Mouse (Mus musculus): ENCODE measurements around the gene Ranbp3.

The Ranbp3 gene

DNA sequence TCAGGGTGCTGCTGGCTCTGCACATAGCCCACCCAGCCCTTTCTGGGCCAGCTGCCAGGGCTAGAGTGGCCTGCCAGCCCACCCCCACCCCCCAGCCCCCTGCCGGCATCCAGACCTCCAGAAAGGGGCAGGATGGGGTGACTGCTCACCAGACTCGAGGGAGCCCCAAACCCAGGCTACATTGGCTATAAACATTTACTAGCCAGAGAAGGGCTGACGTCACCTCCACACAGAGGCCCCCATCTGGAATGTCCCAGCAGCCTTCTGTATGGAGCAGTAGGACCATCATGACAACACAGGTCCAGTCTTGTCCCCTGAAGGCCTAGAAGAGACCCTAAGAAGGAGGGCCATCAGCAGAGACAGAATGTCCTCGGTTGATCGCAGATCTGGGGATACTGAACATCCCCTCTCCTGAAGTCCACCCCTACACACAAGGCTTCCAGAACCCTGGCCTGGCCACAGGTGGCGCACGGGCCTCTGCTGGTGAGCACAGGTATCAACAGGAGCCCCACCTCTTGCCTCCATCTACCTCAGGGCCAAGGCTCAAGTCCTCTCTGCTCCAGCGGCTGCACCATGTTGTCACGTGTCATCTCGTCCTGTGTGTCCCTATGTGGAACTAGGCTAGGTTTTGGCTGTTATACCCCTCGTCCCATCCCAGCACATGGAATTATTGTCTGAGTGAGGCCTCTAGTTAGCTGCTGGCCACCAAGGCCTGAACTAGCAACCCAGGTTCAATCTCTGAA is 50.5 kb downstream of the Ranbp3 start:
- no peak for DNase-seq (ENCODE audit: low read depth, low spot score)

DNA sequence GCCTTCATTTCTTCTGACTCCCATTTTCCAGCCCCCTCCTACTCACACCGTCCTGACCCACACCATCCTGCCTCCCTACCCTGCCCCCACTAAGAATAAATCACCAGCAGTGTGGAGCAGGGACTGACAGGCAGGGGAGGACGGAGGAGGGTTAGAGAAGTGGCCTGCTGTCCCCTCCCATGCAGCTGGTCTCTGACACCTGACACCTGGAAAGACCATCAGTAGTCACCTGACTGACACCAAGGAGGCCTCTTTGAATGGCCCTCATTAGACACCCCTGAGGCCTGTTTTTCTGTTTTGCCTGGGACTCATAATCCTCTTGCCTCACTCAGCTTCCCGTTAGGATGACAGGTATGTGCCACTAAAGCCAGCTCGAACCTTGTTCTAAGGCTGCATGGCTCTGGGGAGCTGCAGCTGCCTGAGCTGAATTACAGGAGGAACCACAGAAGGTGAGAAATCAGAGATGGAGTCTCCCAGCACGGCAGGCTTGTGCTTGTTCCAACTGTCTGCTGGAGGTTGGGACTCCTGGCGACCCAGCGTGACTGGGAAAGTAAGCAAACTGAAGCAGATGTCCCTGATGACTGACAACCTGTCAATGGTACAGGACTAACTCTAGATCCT is 54.0 kb downstream of the Ranbp3 start:
- no peak for DNase-seq (ENCODE audit: low read depth, low spot score)

DNA sequence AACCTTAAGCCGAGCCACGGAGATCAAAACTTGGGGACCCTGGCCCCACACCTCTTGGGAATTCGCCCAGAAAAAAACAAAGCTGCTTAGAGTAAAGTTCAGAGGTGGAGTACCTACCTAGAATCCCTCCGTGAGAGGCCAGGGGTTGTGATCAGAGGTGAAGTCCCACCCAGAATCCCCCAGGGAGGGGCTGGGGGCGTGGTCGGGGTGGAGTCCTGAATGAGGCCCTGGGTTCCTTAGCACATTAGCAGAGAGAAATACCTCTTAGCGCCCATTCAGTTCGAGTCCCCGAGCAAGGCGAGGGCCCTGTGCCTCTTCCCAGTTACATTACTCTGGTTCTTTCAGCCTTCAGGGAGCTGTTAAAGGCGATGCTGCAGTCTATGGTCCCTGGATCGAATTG is 54.6 kb downstream of the Ranbp3 start:
- DNase-seq (ENCODE audit: low read depth, low spot score) = no peak

DNA sequence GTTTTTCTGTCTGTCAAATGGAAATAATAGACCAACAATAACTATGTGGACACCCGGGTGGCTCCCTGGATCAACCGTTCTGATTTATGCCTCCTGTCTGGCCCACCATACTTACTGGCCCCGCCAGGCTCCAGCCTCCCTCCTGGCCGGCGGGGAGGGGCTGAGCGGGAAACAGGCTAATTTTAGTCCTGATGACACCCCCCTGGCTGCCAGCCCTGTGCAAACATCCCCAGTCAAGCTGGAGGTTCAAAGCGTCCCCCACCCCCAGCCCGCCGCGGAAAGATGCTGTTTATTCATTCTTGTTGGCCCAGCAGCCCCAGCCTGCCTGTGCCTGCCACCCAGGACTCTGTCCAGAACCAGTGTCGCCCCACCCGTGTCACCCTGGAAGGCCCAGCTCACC is 55.0 kb downstream of the Ranbp3 start:
- DNase-seq (ENCODE audit: low read depth, low spot score) = no peak

DNA sequence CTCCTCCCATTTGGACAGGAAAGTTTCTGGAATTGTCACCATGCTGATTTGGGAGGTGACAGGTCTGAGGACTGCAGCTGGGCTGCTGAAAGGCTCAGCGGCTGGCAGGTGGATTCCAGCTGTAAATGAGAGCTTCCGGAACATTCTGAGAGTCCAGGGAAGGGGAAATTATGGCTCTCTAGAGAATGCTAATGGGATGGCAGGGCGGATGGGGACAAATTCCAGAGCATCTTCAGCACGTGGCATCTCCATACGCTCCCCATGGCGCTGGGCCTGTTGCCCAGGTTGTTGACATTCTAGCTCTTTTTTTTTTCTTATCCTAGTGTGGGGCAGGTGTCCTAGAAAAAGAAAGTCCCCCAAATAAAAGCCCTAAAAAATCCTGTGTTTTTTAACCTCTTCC is 56.1 kb downstream of the Ranbp3 start:
- no peak for DNase-seq (ENCODE audit: low read depth, low spot score)

DNA sequence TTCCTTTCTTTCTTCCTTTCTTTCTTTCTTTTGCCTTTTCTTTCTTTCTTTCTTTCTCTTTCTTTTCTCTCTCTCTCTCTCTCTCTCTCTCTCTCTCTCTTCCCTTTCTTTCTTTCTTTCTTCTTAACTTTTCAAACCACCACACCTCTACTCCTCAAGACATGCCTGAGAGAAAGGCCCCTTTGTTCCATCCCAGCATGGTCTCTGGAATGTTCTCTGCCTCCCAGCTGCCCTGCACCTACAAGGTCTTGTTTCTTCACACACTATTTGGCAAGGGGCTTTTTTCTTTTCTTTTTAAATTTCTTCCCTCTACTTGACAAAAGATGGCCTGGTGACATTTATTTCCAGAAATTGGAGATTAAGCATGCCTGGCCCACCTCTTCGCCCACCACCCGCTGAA is 56.6 kb downstream of the Ranbp3 start:
- DNase-seq (ENCODE audit: low read depth, low spot score) = no peak

DNA sequence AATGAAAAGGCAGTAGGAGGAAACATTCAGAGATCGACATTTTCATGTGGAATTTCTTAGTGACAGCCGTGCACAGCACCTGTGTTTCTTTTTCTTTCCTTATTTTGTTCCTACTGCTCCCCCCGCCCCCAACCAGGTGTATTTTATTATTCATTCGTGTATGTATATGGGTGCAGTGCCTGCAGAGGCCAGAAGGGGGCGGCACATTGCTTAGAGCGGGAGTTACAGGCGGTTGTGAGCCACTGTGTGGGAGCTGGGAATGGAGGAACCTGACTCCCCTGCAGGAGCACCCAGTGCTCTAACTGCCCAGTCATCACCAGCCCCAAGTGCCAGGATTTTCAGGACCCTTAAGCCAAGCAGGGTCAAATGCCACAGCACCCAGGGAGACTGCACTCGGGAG is 63.4 kb downstream of the Ranbp3 start:
- DNase-seq (ENCODE audit: low read depth, low spot score) = peak; percentile 32

DNA sequence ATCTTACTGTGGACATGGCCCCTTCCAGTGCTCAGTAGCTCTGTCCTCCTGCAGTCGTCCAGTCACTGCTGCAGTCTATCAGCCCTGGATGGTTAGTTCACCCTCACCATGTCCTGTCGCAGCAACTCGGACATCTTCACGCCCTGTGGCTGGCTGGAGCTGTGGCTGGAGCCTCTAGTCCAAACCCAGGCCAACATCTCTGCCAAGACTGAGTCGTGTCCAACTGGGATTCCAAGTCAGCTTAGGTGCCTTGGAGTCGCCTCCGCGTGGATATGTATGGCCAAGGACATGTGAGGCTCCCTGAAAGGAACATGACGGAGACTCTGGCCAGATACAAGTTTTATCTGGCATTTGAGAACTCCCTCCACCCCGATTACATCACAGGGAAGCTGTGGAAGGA is 65.1 kb downstream of the Ranbp3 start:
- DNase-seq (ENCODE audit: low read depth, low spot score) = no peak

DNA sequence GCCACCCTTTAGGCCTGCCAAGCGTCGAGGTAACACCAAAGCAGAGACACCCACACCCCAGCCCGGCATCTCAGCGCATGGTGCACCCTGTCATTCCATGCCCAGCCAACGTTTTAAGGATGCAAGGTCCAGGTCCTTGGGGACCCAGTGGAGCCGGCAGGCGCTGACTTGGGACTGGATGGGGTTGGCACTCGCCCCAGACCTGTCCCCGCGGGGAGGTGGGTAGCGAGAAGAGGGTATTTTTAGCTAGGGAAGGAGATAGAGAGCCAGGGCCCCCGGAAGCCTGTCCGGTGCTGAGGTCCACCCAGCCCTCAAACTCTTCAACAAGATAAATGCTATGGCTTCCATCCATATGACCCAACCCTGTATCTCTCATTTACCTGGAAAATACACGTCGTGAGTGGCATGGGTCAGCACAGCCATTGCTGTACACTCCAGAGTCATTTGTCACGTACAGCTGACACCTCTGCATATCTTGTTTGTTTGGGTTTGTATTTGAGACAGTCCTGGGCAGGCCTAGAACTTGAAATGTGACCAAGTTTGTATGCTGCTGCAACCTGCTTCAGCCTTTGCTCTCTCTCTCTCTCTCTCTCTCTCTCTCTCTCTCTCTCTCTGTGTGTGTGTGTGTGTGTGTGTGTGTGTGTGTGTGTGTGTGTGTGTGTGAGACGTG is 67.2 kb downstream of the Ranbp3 start:
- DNase-seq (ENCODE audit: low read depth, low spot score) = no peak

DNA sequence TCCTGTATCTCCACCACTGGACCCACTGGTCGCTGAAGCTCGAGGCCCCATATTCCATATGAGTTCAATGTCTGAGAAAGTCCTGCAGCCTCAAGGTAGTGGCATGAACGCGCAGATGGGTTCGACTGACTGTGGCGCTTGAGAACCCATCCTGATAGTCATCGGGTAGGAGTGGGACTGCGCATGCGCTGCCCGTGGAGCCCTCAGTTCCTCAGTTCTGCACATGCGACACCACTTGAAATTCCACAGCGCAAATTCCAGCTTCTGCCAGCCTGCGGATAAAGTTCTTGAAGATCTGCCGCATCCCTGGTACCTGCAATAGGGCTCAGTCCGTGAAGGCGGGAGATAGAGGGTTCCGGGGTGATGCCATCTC is 67.7 kb downstream of the Ranbp3 start:
- no peak for DNase-seq (ENCODE audit: low read depth, low spot score)

DNA sequence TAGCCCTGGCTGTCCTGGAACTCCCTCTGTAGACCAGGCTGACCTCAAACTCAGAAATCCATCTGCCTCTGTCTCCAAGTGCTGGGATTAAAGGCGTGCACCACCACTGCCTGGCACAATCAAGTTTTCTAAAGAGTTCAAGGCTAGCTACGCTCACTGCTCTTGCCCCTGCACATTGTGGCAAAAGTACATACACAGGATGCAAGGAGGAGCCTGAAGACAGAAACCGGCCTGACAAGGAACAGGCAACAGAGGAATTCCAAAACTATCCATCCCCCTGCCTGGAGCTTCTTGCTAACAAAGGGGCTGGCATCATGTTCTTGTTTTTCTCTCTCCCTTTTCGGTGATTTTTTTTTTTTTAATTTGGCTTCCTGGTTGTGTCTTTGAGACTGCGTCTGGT is 71.1 kb downstream of the Ranbp3 start:
- no peak for DNase-seq (ENCODE audit: low read depth, low spot score)

DNA sequence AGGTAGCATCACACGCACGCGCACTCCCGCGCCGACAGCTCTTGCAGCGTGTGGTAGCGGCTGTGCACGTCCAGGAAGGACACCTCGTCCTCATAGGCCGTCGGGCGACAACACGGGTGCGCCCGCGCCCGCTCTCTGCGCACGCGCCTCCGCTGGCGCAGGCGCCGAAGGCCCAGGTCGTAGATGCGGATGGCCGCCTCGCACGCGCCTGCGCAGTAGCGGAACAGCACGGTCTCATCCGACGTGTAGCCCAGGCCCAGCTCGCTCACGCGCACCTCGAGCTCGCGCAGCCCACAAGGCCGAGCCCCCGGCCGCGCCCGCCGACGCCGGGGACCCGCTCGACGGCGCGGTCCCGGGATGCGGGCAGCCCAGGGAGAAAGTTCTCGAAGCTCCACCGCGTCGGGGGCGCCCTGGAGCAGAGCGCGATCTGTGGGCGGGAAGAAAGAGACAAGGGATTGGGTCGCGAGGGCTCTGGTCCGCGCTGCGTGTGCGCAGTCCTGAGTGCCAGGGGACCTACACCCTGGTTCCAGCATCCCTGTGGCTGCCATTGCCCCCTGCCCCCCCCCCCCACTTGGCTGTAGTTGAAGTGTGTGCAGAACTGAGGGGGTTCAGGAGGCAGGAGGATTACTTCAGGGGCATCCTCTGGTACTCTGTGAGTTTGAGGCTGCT is 78.4 kb downstream of the Ranbp3 start:
- DNase-seq (ENCODE audit: low read depth, low spot score) = no peak

DNA sequence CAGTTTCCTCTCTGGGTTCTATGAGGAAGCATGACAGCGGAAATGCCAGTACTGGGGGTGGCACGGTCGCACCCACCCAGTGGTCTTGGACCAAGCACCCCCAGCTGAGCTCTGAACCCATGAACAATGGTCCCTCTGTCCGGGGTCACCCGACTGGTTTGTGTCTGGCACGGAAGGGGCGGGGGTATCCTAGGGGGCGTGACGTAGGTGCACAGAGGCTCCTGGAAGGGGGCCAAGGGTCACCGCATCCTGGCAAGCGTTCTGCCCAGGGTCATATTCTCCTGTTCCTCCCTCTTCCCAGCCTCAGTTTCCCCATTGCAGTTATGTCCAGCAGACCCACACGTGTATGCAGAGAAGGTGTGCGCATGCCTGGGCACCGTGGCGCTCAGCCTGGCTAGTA is 80.4 kb downstream of the Ranbp3 start:
- DNase-seq (ENCODE audit: low read depth, low spot score) = no peak

DNA sequence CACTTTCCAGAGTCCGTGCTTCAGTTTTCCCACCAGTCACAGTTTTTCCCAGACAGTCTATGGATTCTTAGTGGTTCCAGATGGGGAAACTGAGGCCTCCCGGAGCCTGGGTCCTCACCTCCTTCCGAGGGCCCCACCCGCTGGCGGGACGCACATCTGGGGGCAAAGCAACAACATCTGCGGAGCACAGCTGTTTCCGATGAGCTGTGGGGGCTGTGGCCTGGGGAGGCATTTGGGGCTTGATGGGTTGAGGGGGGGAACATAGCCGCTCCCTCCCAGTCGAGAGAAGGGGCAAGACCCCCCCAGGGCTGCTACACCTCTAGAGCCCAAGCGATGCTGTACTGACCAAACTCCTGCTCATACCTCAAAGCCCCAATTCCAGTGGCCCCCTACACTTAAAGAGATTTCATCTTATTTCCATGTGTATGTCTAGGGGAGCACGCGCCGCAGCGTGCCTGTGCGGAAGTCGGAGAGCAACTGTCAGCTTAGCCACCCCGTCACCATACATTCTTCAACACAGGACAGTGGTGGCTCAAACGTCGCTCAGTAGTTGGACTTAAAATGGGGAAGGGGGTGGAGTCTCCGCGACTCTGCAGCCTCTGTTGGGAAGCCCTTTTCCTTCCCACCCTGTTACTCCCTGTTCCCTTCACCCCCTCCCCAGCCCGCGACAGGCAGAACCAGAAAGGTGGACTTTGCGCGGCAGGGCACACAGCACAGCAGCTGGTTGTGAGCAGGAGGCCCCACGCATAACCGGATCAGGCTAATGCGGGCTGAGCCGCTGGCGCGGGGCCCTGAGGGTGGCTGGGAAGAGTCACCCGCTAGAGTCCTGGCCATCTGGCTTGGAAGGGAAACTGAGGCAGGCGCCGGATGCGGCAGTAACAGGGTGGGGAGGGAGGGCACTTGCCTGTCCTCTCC is 81.4 kb downstream of the Ranbp3 start:
- no peak for DNase-seq (ENCODE audit: low read depth, low spot score)

DNA sequence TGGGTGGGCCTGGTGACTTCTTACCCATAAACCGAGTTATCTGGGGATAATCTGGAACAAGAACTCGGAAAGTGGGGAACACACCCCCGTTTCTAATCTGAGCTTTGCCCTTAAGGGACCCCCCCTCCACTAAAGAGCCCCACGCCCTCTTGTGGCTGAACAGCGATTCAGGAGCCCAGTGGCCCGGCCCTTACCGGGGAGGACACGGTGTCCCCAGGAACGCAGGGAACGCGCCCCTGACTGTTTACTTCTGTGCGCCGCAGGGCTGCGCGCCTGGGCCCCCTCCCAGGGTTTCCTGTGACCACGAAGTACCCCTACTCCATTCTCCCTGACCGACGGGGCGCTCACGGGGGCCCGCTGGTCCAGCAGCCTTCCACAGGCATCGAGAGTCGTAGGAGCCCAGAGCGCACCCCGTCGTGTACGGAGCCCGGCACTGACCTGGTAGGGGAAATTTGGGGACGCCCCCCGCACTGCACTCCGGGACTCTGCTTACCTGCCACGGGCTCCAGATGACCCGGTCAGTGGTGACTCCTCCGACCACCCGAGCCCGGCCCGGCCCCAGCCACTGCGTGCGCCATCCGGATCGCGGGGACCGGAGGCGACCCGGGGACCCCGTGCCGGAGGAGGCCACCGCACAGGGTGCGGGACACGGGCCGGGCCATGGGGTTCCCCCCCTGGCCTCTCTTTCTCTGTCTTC is 83.8 kb downstream of the Ranbp3 start:
- no peak for DNase-seq (ENCODE audit: low read depth, low spot score)

DNA sequence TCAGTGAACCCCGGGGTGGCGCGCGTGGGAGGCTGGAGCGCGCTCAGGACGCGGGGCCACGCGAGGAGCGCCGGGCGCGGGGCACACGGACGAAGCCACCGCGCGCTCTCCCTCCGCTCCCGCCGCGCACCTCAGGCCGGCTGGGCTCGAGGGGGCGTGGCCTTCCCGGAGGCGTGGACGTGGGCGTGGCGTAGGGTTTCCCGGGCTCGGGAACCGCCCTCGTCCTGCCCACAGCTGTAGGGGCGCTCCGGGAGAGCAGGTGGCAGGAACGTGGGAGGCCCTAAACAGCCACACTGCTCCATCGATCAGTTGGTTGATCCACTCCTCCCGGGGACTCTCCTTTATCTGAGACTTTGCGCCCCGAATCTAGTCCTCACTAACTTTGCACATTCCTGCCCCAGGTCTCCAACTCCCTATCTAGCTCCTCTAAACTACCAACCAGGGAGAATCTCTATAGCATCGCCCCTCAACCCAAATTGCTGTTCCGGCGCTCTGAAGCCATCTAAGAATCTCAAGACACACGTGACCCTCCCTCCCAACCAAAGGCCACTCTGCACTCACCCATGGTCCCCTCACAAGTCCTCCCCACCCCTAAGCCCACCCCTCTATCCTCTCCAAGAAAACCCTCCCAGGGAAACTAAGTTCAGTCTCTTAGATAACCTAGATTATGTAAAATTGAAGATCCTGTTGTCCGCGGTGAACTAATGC is 84.5 kb downstream of the Ranbp3 start, which contains the start of gene Nrtn:
Gene Nrtn, minus strand, starts transcription at position 115 of the 708 bp plus-strand sequence.
- DNase-seq (ENCODE audit: low read depth, low spot score) = no peak

DNA sequence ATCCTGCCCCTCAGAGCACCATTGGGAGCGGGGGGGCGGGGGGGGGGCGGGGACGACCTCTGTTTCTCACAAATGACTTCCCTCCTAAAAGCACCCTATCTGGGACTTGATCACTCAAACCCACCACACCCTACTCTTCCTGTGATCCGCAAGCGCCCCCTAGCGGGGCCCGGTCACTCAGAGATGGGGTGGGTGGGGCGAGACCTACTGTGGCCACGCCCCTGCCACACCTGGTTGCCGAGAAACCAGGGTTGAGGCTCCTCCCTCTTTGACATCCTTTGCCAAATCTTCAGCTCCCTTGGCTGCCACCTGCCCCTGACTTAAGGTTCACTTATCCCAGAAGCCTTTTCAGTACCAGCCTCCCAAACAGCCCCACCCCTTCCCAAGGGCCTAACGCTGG is 85.0 kb downstream of the Ranbp3 start:
- peak; percentile 47 for DNase-seq (ENCODE audit: low read depth, low spot score)

DNA sequence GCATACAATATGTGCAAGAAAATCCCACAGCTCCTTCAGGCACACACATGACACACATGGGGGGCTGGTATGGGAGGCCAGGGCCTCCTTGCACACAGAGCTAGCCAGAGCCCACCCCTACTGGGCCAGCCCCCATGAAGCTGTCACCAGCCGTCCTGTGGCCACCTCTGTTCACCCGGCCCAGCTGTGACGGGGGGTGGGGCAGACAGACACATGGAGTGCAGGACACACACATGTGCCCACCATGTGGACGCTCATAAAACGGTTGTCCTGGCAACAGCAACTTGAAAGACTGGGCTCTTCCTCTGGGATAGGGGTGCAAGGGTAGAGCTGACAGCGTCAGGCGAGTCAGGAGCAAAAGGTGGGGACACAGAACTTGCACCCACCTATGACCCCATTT is 86.2 kb downstream of the Ranbp3 start:
- no peak for DNase-seq (ENCODE audit: low read depth, low spot score)

DNA sequence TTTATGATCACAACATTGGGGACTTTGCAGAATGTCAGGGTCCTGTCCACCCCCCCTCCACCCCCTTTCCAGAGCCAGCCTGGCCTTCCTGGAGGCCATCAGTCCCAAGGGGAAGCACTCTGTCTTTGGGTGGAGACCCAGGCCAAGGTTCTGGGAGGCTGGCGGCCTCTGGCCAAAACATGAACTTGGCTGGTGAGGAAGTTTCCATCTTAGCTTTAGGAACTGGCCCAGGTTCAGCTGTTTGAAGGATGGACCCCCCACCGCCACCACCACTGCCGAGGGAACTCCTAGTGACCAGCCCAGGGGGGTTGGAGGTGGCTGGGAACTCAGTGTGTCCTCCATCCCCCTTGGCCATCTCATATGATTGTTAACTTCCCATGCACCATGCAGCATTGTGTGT is 88.0 kb downstream of the Ranbp3 start:
- no peak for DNase-seq (ENCODE audit: low read depth, low spot score)
